Mouse (Mus musculus): Measurements from ENCODE around the gene Ssbp3.

Ssbp3 gene

GRCm38 (mm10) chr4:107061560-107061959 lies 151.1 kb downstream of the Ssbp3 start:
- no peak for DNase-seq

GRCm38 (mm10) chr4:107063214-107063613 lies 152.7 kb downstream of the Ssbp3 start:
- DNase-seq: no peak

GRCm38 (mm10) chr4:107064394-107065098 lies 154.0 kb downstream of the Ssbp3 start:
- no peak for DNase-seq

- DNase-seq: peak; percentile 96
These were observed 156.0 kb downstream of the Ssbp3 start, which contains the start of the genes Mrpl37 and Cyb5rl for GRCm38 (mm10) chr4:107066252-107067124. TSS of gene Mrpl37 (minus strand) at chr4:107066868. TSS of gene Cyb5rl (plus strand) at chr4:107066988.

GRCm38 (mm10) chr4:107067151-107067840 lies 156.8 kb downstream of the Ssbp3 start:
- peak; percentile 47 for DNase-seq

- DNase-seq: no peak
These were observed 161.8 kb downstream of the Ssbp3 start for GRCm38 (mm10) chr4:107072343-107072742.

- no peak for DNase-seq
These were observed 165.0 kb downstream of the Ssbp3 start for GRCm38 (mm10) chr4:107075456-107075855.

GRCm38 (mm10) chr4:107078894-107079293 lies 168.4 kb downstream of the Ssbp3 start:
- DNase-seq: no peak

- DNase-seq: no peak
These were observed 169.2 kb downstream of the Ssbp3 start for GRCm38 (mm10) chr4:107079716-107080115.

- DNase-seq: no peak
These were observed 171.7 kb downstream of the Ssbp3 start for GRCm38 (mm10) chr4:107082185-107082584.

- DNase-seq: no peak
These were observed 172.6 kb downstream of the Ssbp3 start for GRCm38 (mm10) chr4:107083126-107083525.

- no peak for DNase-seq
These were observed 173.8 kb downstream of the Ssbp3 start for GRCm38 (mm10) chr4:107084343-107084742.

GRCm38 (mm10) chr4:107084858-107085257 lies 174.4 kb downstream of the Ssbp3 start:
- no peak for DNase-seq

- DNase-seq: no peak
These were observed 181.2 kb downstream of the Ssbp3 start for GRCm38 (mm10) chr4:107091696-107092095.

GRCm38 (mm10) chr4:107094484-107095187 lies 184.1 kb downstream of the Ssbp3 start:
- DNase-seq: no peak

- DNase-seq: no peak
These were observed 185.5 kb downstream of the Ssbp3 start for GRCm38 (mm10) chr4:107096043-107096442.

GRCm38 (mm10) chr4:107096841-107097373 lies 186.4 kb downstream of the Ssbp3 start, which contains the start of gene Cdcp2:
TSS of gene Cdcp2 (plus strand) at chr4:107096891.
- DNase-seq: no peak

GRCm38 (mm10) chr4:107097871-107098270 lies 187.4 kb downstream of the Ssbp3 start:
- no peak for DNase-seq

- DNase-seq: no peak
These were observed 187.9 kb downstream of the Ssbp3 start for GRCm38 (mm10) chr4:107098375-107098774.

- no peak for DNase-seq
These were observed 188.5 kb downstream of the Ssbp3 start for GRCm38 (mm10) chr4:107098791-107099525.

Data from lung, postnatal 14 days (tissue).